Mouse (Mus musculus) heart, postnatal 10 days (tissue): ENCODE data around the gene Lancl1. TPM values are rescaled to one million over a fixed set of nuclear protein-coding genes. Genes with fewer than 3 reads are reported as not detected.

ENCODE experiments used
- total RNA-seq, 2 experiments: library from RNA; stranded (reverse); gene quantifications; 2 replicates each; pipeline ENCODE4 v1.2.3; 2021

Lancl1 gene
- total RNA-seq, 2 experiments from 2014 or later, result 35.9 to 42.4 TPM

Other genes starting within 250 kb of the Lancl1 start
- gene Kansl1l, start 221.3 kb downstream of the Lancl1 start, total RNA-seq, result 10 to 100 TPM; 14.2 to 17.1 TPM
- 1,000 to 10,000 TPM; 1,366 to 1,415 TPM for gene Acadl, start 175.6 kb downstream of the Lancl1 start, total RNA-seq
- 10 to 100 TPM; 14.1 to 24.4 TPM for gene Myl1, start 93.5 kb downstream of the Lancl1 start, total RNA-seq
- under 1 TPM; 0.05 to 0.10 TPM for gene Cps1, start 84.2 kb upstream of the Lancl1 start, total RNA-seq